Mouse (Mus musculus) gastrocnemius, adult 2 months (tissue): Measurements from ENCODE around the gene Cradd. TPM values are rescaled to one million over a fixed set of nuclear protein-coding genes. Genes with fewer than 3 reads are reported as not detected.

Source experiments
- DNase-seq: peaks from one replicate; pipeline ENCODE4 v3.0.0; 2022
- H3K27ac ChIP-seq: fragments of 200-600 bp; 2 replicates; pipeline ENCODE4 v1.8.1; 2022; ENCODE audit warnings: mild to moderate bottlenecking
- H3K4me3 ChIP-seq: fragments of 200-600 bp; 2 replicates; pipeline ENCODE4 v1.8.1; 2022; ENCODE audit warnings: mild to moderate bottlenecking, moderate library complexity
- CTCF ChIP-seq: fragments of 200-600 bp; IDR thresholded peaks from 2 replicates; pipeline ENCODE4 v1.8.1; 2022; ENCODE audit warnings: antibody characterized with exemption, mild to moderate bottlenecking, moderate library complexity
- intact Hi-C: fragments of 180-260 bp; cut with DNase I; formaldehyde crosslinking; loops from one replicate; pipeline ENCODE4 v1.15.1; 2025
- total RNA-seq, 2 experiments: library from RNA; stranded (reverse); gene quantifications; 2 replicates each; pipeline ENCODE4 v1.2.3; 2021

Gene Cradd
- total RNA-seq, 2 experiments from 2014 or later = 8.6 to 9.8 TPM

DNA sequence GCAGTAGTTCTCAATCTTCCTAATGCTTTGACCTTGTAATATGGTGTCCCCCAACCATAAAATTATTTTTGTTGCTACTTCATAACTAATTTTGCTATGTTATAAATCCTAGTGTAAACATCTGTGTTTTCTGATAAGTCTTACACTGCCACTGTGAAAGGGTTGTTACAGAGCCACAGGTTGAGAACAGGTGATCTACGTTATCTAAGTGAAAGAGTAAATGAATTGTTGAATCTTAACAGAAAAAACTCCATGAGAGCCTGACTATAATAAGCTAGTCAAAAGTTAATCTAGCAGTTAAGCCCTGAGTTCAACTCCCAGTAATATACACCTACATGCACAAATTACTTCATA, 322 bp upstream of the Cradd start:
- no peak for DNase-seq
- H3K4me3 ChIP-seq = peak overlapping the region; percentile 89
- intact Hi-C loops = loop anchor here (2.0 to 5.0 kb wide), 2 partner anchors 61 to 222 kb away; no protein-coding TSS in a partner anchor
- peak overlapping the region; percentile 99 for H3K27ac ChIP-seq
- no peak for TF ChIP-seq CTCF

DNA sequence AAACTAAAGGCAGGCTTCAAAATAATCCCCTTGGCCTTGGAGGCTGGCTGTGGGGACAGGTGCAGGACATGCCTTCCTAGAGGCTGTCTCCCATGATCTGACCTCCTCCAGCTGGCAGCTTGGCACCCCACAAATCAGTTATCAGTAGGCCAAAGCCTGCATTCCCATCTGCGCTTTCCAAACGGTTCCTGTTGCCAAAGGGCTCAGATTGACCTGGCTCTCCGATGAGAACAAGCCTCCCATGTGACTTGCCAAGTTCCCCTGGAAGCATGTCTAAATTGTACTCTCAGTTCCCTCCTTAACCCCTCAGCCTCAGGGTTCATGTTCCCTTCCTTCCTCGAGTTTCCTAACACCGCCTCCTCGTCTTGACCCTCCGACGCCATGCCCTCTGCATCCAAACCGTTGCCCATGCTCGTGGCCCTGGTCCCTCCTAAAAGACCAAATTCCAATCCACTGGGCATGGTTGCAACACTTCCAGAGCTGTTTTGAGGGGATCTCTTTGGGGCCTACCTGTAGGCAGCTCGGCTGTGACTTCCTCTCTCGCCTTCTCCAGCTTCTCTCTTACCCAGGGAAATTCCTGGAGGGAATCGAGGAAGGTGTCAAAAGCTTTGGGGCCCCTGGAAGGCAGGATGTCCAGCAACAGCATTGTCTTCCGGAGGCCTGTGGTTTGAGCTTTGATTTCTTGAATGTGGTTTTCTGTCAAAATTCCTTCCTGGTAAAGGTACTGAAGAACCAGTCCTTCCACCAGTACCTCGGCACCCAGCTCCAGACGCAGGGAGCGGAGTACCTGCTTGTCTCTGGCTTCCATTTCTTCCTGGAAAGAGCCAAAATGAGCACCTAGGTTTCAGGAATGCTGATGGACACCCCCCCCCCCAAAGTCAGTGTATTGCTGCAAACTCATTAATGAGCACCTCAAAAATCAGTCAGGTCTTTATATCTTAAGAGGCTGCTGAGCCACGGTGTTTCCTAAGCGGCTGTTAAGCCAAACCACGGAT, 1.6 kb downstream of the Cradd start:
- peak overlapping the region; percentile 89 for H3K4me3 ChIP-seq
- intact Hi-C loops = loop anchor here (2.0 to 5.0 kb wide), 4 partner anchors 68 to 220 kb away; partner anchors contain the start of gene Socs2
- TF ChIP-seq CTCF = no peak
- DNase-seq = peak; percentile 92
- H3K27ac ChIP-seq = peak overlapping the region; percentile 99

DNA sequence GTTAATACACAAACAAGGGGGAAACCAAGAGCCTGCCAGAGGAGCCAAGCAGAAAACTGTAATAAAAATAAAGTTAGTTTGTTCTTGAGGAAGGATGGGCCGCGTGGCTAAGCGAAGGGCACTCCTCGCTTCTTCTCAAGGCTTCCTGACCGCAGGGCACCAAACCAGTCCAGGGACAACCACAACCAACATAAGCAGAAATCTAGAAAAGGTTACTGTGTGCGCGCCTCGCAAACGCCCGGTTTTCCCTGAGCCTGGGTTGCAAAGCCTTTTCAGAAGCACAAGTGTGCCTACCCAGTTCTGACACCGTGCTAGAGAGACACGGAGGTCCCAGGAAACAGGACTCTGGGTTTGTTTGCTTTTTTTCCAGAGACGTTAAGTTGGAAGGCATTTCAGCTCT, 4.9 kb downstream of the Cradd start:
- intact Hi-C loops = loop anchor here (5.0 kb wide), 2 partner anchors 102 to 327 kb away; no protein-coding TSS in a partner anchor
- Histone ChIP-seq H3K4me3 (peak overlapping the region; percentile 64), H3K27ac (peak overlapping the region; percentile 90)
- TF ChIP-seq CTCF = no peak
- DNase-seq = no peak

DNA sequence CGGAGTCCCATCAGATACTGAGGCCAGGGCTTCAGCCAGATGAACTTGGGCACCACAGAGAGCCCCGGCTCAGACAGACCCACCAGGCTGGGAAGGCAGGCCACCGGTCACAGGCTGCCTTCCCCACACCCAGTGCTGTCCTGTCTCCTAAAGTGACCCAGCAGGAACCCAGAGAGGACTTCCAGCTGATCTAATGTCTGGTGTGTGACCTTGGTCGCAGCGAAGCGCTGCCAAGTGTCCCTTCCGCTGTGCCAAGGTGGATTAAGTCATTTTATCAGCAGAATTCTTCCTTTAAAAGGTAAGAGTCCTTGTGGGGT, 5.6 kb downstream of the Cradd start:
- Histone ChIP-seq H3K27ac (peak overlapping the region; percentile 90), H3K4me3 (peak overlapping the region; percentile 64)
- peak; percentile 71 for DNase-seq
- intact Hi-C loops = loop anchor here (5.0 kb wide), 2 partner anchors 101 to 326 kb away; no protein-coding TSS in a partner anchor
- TF ChIP-seq CTCF = no peak

DNA sequence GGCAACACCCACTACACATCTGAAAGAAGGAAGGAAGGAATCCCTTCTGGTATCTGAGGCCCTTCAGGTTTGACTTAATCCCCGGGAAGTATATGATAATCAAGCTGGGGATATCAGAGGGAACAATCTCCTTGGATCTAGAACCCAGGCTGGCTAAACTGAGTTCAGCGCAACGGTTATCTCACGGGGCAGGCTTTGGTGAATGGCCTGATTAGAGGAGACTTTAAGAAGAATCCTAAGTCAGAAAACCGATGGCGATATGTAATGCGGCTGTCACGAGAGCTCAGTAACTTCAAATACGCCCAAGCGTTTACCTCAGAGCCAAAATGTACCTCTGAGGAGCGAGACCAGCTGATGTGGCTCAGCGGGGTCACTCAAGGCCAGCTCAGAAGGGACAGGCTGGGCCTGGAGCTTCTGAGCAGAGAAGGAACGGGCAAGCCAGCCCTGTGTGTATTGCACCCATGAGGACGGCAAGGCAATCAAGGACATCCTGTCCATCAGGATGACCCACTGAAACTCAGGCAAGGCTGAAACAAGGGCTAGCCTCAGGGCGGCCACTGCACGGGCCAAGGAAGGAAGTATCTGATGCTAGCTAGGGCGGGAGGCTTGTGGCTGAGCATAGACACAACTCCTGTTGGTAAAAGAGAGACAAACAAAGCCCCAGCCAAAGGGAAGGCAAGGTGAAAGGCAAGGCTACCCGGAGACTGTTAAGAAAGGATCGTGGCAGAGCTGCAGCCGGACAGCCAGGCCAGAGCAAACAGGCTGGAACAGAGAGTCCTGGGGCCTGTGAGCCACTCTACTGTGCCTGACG, 6.1 kb downstream of the Cradd start:
- H3K27ac ChIP-seq = peak overlapping the region; percentile 90
- TF ChIP-seq CTCF = no peak

DNA sequence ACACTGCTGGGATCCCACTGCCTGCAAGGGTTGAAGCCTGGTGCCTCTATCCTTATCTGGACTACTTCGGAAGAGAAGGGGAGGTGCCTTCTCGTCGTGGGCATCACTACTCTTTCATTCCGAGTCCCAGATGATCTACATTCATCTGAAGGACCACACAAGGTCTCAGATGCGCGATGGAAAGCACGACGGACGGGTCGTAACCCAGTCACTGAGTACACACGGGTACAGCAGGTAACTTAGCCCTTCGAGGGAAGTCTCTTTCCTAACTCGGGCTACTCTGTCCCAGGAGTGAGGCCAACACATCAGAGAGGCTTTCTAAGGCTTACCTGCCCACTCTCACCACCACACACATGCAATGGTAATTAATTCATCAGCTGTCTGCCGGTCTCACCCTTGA, 6.8 kb downstream of the Cradd start:
- no peak for TF ChIP-seq CTCF
- H3K27ac ChIP-seq = peak overlapping the region; percentile 90
- peak overlapping the region; percentile 64 for H3K4me3 ChIP-seq
- no peak for DNase-seq
- intact Hi-C loops = loop anchor here (1.0 to 5.0 kb wide), 4 partner anchors 52 to 325 kb away; no protein-coding TSS in a partner anchor

More for the DNA sequence above, 6.1 kb downstream of the Cradd start:
- H3K4me3 ChIP-seq = peak overlapping the region; percentile 64
- peak; percentile 79 for DNase-seq
- intact Hi-C loops = loop anchor here (1.0 to 5.0 kb wide), 4 partner anchors 53 to 325 kb away; no protein-coding TSS in a partner anchor

DNA sequence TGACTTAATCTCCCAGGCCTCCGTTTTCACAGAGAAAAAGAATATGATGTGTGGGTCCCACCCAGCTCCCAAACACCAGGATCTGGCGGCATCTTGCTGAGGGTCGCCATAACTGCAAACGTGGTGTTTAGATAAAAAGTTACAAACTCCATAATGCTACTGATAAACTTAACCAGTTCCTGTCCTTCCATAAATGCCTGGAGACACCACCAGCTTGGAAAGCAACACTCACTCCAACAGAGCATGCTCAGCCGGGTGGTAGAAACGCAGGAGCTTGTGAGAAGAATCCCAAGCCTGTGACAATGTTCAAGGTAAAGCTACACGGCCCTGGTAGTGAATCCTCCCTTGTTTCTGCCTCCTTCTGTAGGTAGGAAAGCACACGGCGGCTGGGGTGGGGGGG, 7.3 kb downstream of the Cradd start:
- peak overlapping the region; percentile 90; the same call in 1 of the 2 replicates for H3K27ac ChIP-seq
- no peak for TF ChIP-seq CTCF
- no peak overlapping the region for H3K4me3 ChIP-seq
- DNase-seq = no peak
- intact Hi-C loops = loop anchor here (1.0 to 5.0 kb wide), 4 partner anchors 52 to 324 kb away; no protein-coding TSS in a partner anchor

DNA sequence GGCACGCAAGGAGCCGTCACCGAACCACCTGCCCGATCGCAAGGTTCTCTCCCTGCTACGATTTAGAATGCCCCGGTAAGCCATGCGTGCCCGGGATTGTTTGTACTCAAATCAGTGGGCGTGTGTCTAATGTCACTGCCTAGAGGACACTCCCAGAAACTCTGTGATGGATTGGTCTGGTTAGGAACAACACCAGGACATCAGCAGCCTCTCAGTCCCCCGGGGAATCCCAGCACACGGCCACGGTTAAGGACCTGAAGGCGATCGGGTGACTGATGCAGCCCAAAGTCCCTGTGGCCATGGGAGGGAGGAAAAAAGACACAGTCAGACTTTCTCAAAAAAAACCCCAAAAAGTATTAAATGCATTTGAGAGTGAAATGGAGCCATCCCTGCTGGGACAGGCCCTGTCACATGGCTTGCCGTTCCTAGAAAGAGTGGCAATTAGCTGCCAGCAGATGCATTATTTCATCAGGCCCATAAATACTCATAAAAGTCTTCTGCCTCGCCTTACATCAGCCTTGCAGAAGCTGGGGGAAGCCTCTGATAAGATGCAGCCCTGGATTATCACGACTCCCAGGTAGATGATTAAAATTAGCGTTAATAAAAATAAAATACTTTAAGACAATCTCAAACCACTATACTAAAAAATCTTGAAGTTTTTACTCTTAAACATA, 8.0 kb downstream of the Cradd start:
- Histone ChIP-seq H3K4me3 (no peak overlapping the region), H3K27ac (no peak overlapping the region)
- DNase-seq = no peak
- no peak for TF ChIP-seq CTCF
- intact Hi-C loops = loop anchor here (2.0 to 5.0 kb wide), 3 partner anchors 51 to 324 kb away; no protein-coding TSS in a partner anchor

DNA sequence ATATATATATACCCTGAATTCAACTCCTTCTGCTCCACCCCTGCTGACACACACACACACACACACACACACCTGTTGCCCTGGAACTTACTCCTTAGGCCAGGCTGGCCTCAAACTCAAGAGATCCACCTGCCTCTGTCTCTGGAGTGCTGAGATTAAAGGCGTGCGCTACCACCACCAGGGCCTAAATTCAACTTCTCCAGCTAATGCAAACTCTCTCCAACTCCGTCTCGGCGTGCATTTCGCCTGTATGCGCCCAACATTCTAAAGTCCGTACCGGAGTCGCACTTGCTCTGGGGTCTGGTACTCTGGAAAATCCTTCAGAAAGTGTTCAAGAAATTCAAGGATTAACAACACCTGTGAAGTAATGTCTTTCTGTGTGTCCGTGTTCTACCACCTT, 8.6 kb downstream of the Cradd start:
- no peak for DNase-seq
- TF ChIP-seq CTCF = no peak
- Histone ChIP-seq H3K27ac (no peak overlapping the region), H3K4me3 (no peak overlapping the region)
- intact Hi-C loops = loop anchor here (5.0 kb wide), 2 partner anchors 98 to 323 kb away; no protein-coding TSS in a partner anchor

DNA sequence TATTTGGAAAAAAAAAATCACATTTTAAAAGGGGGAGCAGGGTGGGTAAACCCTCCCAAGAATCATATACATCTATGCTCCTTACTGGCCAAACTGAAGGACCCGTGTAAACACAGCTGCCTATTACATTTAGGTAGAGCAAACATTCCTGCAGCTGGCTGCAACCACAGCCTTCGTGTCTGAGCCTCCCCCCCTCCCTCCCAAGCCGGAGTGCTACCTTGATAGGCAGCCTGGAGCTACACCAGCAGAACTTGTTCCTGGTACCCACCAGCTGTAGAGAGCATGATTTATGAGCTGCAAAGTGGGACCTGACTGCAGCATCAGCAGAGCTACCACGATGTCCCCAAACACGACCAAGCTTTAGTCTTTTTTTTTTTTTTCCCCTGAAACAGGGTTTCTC, 9.9 kb downstream of the Cradd start:
- H3K4me3 ChIP-seq = peak overlapping the region; percentile 21
- intact Hi-C loops = no loop called here
- peak overlapping the region; percentile 87 for H3K27ac ChIP-seq
- TF ChIP-seq CTCF = no peak
- DNase-seq = peak; percentile 51

DNA sequence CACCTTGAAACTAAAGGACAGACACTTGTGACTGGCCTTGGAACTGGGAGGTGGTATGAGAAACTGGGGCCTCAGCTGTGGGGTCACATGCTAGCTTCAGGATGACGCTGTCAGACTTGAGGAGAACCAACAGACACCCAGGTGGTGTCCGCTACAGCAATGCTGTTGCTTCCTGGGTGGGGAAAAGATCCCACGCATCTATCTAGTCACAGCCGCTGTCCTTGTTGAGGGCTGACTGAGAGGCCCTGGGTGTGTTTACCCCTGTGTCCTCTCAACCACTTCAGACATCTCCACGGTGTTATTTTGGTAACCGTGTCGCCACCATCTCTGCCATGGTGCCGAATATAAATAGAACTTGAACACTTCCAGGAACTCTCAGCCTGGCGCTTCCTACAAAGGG, 10.4 kb downstream of the Cradd start:
- peak; percentile 57 for DNase-seq
- intact Hi-C loops = loop anchor here (2.0 kb wide), 1 partner anchor 15 kb away; no protein-coding TSS in a partner anchor
- TF ChIP-seq CTCF = no peak
- peak overlapping the region; percentile 21 for H3K4me3 ChIP-seq
- H3K27ac ChIP-seq = peak overlapping the region; percentile 87
